Mouse (Mus musculus) erythroblast, embryonic 14.5 days (primary cell): ENCODE data around the gene Krtap24-1.

Source experiments
- GATA1 ChIP-seq: IDR thresholded peaks from 2 replicates; pipeline ENCODE4 v1.6.1; 2012; ENCODE audit warnings: low read length, inconsistent platforms, mixed read lengths
- TAL1 ChIP-seq: IDR thresholded peaks from 3 replicates; pipeline ENCODE4 v1.6.1; 2012; ENCODE audit warnings: low read length, inconsistent platforms, mixed read lengths

DNA sequence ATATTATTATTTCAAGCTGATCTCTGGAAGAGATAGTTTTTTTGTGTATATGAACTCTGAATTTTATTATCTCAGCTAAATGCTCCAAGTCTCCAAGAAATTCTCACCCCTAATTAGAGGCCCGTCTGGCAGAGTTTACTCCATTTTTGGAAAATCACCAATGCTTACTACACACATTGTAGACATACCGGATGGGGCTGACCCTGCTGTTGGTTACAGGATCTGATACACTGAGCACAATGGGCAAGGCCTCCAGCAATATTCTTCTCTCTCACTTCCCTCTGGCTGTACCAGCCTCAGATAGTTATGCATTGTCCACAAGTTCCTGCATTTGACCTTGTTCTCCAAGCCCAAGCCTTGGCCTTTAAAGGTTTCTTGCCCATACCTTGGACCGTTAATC is 28.0 kb upstream of the Krtap24-1 start:
- TF ChIP-seq GATA1 (no peak), TAL1 (no peak)
